Mouse (Mus musculus): ENCODE measurements at regions not wholly inside any gene's neighbourhood (a gene's known extent, or its start where the extent isn't known, plus 50 kb on each side); places are given as distances from the start of the nearest gene placed in this dataset.

- DNase-seq (ENCODE audit: low spot score) = no peak
Measured at GRCm38 (mm10) chr7:83023990-83024389, 156.9 kb downstream of the Mex3b start.

- no peak for DNase-seq (ENCODE audit: low spot score)
Measured at GRCm38 (mm10) chr7:83031101-83031500, 164.0 kb downstream of the Mex3b start.

GRCm38 (mm10) chr7:83032025-83032424 is 164.9 kb downstream of the Mex3b start:
- DNase-seq (ENCODE audit: low spot score) = no peak

GRCm38 (mm10) chr7:83032924-83033323 is 165.8 kb downstream of the Mex3b start:
- DNase-seq (ENCODE audit: low spot score) = peak; percentile 8

- no peak for DNase-seq (ENCODE audit: low spot score)
Measured at GRCm38 (mm10) chr7:83035190-83035589, 168.1 kb downstream of the Mex3b start.

- peak; percentile 15 for DNase-seq (ENCODE audit: low spot score)
Measured at GRCm38 (mm10) chr7:83036397-83036796, 169.3 kb downstream of the Mex3b start.

GRCm38 (mm10) chr7:83037100-83037499 is 170.0 kb downstream of the Mex3b start:
- DNase-seq (ENCODE audit: low spot score) = no peak

GRCm38 (mm10) chr7:83037714-83038113 is 170.6 kb downstream of the Mex3b start:
- DNase-seq (ENCODE audit: low spot score) = no peak

GRCm38 (mm10) chr7:83043746-83044145 is 176.6 kb downstream of the Mex3b start:
- DNase-seq (ENCODE audit: low spot score) = no peak

- DNase-seq (ENCODE audit: low spot score) = no peak
Measured at GRCm38 (mm10) chr7:83045266-83045665, 178.1 kb downstream of the Mex3b start.

- DNase-seq (ENCODE audit: low spot score) = no peak
Measured at GRCm38 (mm10) chr7:83050011-83050410, 182.9 kb downstream of the Mex3b start.

- DNase-seq (ENCODE audit: low spot score) = no peak
Measured at GRCm38 (mm10) chr7:83050833-83051497, 183.8 kb downstream of the Mex3b start.

- DNase-seq (ENCODE audit: low spot score) = no peak
Measured at GRCm38 (mm10) chr7:83056101-83056935, 189.2 kb downstream of the Mex3b start.

- no peak for DNase-seq (ENCODE audit: low spot score)
Measured at GRCm38 (mm10) chr7:83060318-83060717, 193.2 kb downstream of the Mex3b start.

GRCm38 (mm10) chr7:83060733-83061132 is 193.6 kb downstream of the Mex3b start:
- DNase-seq (ENCODE audit: low spot score) = no peak

GRCm38 (mm10) chr7:83061197-83061893 is 194.2 kb downstream of the Mex3b start:
- no peak for DNase-seq (ENCODE audit: low spot score)

GRCm38 (mm10) chr7:83061894-83062477 is 194.9 kb downstream of the Mex3b start:
- no peak for DNase-seq (ENCODE audit: low spot score)

GRCm38 (mm10) chr7:83063559-83063958 is 196.4 kb downstream of the Mex3b start:
- no peak for DNase-seq (ENCODE audit: low spot score)

GRCm38 (mm10) chr7:83065341-83065740 is 198.2 kb downstream of the Mex3b start:
- DNase-seq (ENCODE audit: low spot score) = no peak

- DNase-seq (ENCODE audit: low spot score) = no peak
Measured at GRCm38 (mm10) chr7:83074399-83074970, 207.4 kb downstream of the Mex3b start.

- DNase-seq (ENCODE audit: low spot score) = no peak
Measured at GRCm38 (mm10) chr7:83075159-83075952, 208.2 kb downstream of the Mex3b start.

All from ovary, postnatal 36 days (tissue).